Mouse (Mus musculus): ENCODE results near the gene Il12b.

GRCm38 (mm10) chr11:44397551-44397950 is 2.3 kb upstream of the Il12b start:
- TF ChIP-seq MAFK (IDR thresholded peaks at IDR 0.05; ENCODE audit: insufficient replicate concordance, low read length) (no peak), CHD2 (IDR thresholded peaks at IDR 0.05; ENCODE audit: low read length) (no peak), E2F4 (IDR thresholded peaks at IDR 0.05; ENCODE audit: insufficient replicate concordance, low read depth, low read length) (no peak), CTCF (conservative IDR thresholded peaks at IDR 0.05 in 1 of 2, IDR thresholded peaks at IDR 0.05 in 1 of 2; ENCODE audit: low read depth in 2 of 2, low read length in 2 of 2) (no peak), MAX (IDR thresholded peaks at IDR 0.05; ENCODE audit: low read length) (no peak)
